Mouse (Mus musculus) MEL (cell line): ENCODE results near the gene Igf2bp2. TPM values are rescaled to one million over a fixed set of nuclear protein-coding genes. Genes with fewer than 3 reads are reported as not detected.

ENCODE experiments used
- DNase-seq: peaks from one replicate; pipeline ENCODE4 v3.0.0; 2011; ENCODE audit warnings: low read depth, low spot score
- H3K27ac ChIP-seq: 2 replicates; pipeline ENCODE4 v1.5.1; 2012; ENCODE audit warnings: low read depth, mild to moderate bottlenecking, control low read depth, low read length, moderate library complexity; ENCODE audit not compliant: control insufficient read depth
- H3K27me3 ChIP-seq, 2 experiments: fragments of 150-350 bp in 1 of 2; sonication (generic) in 1 of 2; 2 replicates each; pipeline ENCODE4 v1.6.1; 2012; ENCODE audit warnings: low read length in 2 of 2, mild to moderate bottlenecking in 2 of 2, improper control_type of control experiment in 1 of 2, moderate library complexity in 1 of 2; ENCODE audit not compliant: insufficient read depth in 2 of 2, control insufficient read depth in 1 of 2
- H3K36me3 ChIP-seq, 2 experiments: 2 replicates each; pipeline ENCODE4 v1.6.1; 2012 to 2014; ENCODE audit warnings: low read length in 2 of 2, improper control_type of control experiment in 1 of 2, inconsistent platforms in 1 of 2, mild to moderate bottlenecking in 1 of 2; ENCODE audit not compliant: insufficient read depth in 2 of 2, control insufficient read depth in 1 of 2
- H3K4me1 ChIP-seq, 2 experiments: fragments of 150-350 bp in 1 of 2; sonication (generic) in 1 of 2; 2 replicates each; pipeline ENCODE4 v1.6.1; 2012; ENCODE audit warnings: low read length in 2 of 2, improper control_type of control experiment in 1 of 2, mild to moderate bottlenecking in 1 of 2; ENCODE audit not compliant: insufficient read depth in 2 of 2, control insufficient read depth in 1 of 2
- H3K4me3 ChIP-seq, 2 experiments: fragments of 150-350 bp in 1 of 2; sonication (generic) in 1 of 2; 2 replicates each; pipeline ENCODE4 v1.5.1; 2012; ENCODE audit warnings: low read depth in 2 of 2, low read length in 2 of 2, mild to moderate bottlenecking in 2 of 2, moderate library complexity in 2 of 2, control low read depth in 1 of 2, improper control_type of control experiment in 1 of 2; ENCODE audit not compliant: control insufficient read depth in 1 of 2, insufficient read depth in 1 of 2
- H3K79me2 ChIP-seq: 2 replicates; pipeline ENCODE4 v1.6.1; 2012; ENCODE audit warnings: mild to moderate bottlenecking, low read length, moderate library complexity; ENCODE audit not compliant: control insufficient read depth, poor library complexity, insufficient read depth
- H3K9ac ChIP-seq: 2 replicates; pipeline ENCODE4 v1.6.1; 2012; ENCODE audit warnings: low read depth, mild to moderate bottlenecking, control low read depth, low read length, moderate library complexity; ENCODE audit not compliant: control insufficient read depth, poor library complexity, severe bottlenecking
- H3K9me3 ChIP-seq: fragments of 150-350 bp; sonication (generic); replicated peaks from 2 replicates; pipeline ENCODE4 v1.6.1; 2012; ENCODE audit warnings: mild to moderate bottlenecking, low read length, improper control_type of control experiment, moderate library complexity; ENCODE audit not compliant: insufficient read depth
- CHD1 ChIP-seq: IDR thresholded peaks from 2 replicates; pipeline ENCODE4 v1.6.1; 2012; ENCODE audit warnings: low read depth, mild to moderate bottlenecking, inconsistent platforms, low read length, improper control_type of control experiment
- CTCF ChIP-seq, 3 experiments: IDR thresholded peaks in 2 of 3; conservative IDR thresholded peaks in 1 of 3; 2 replicates each; pipeline ENCODE4 v1.5.1; 2011 to 2012; ENCODE audit warnings: low read length in 3 of 3, low read depth in 2 of 3, mild to moderate bottlenecking in 2 of 3, improper control_type of control experiment in 1 of 3, inconsistent platforms in 1 of 3, mixed read lengths in 1 of 3, moderate library complexity in 1 of 3; ENCODE audit not compliant: control insufficient read depth in 1 of 3, insufficient read depth in 1 of 3, poor library complexity in 1 of 3, severe bottlenecking in 1 of 3
- GABPA ChIP-seq: IDR thresholded peaks from 2 replicates; pipeline ENCODE4 v1.6.1; 2012; ENCODE audit warnings: low read depth, mild to moderate bottlenecking, inconsistent platforms, low read length, improper control_type of control experiment, moderate library complexity
- GATA1 ChIP-seq: IDR thresholded peaks from 2 replicates; pipeline ENCODE4 v1.6.1; 2011; ENCODE audit warnings: low read depth, low read length, improper control_type of control experiment
- HCFC1 ChIP-seq: IDR thresholded peaks from 2 replicates; pipeline ENCODE4 v1.6.1; 2012; ENCODE audit warnings: low read depth, mild to moderate bottlenecking, inconsistent platforms, low read length, improper control_type of control experiment, moderate library complexity
- KAT2A ChIP-seq: conservative IDR thresholded peaks from 2 replicates; pipeline ENCODE4 v1.6.1; 2012; ENCODE audit warnings: low read depth, low read length, improper control_type of control experiment, inconsistent platforms
- MAFK ChIP-seq: IDR thresholded peaks from 2 replicates; pipeline ENCODE4 v1.6.1; 2011; ENCODE audit warnings: low read depth, mild to moderate bottlenecking, low read length, improper control_type of control experiment, borderline replicate concordance
- MAZ ChIP-seq: IDR thresholded peaks from 2 replicates; pipeline ENCODE4 v1.6.1; 2012; ENCODE audit warnings: low read depth, mild to moderate bottlenecking, inconsistent platforms, low read length, improper control_type of control experiment
- MEF2A ChIP-seq: IDR thresholded peaks from 2 replicates; pipeline ENCODE4 v1.6.1; 2014; ENCODE audit warnings: low read depth, mild to moderate bottlenecking, inconsistent platforms, low read length, improper control_type of control experiment; ENCODE audit not compliant: poor library complexity, insufficient replicate concordance, severe bottlenecking; ENCODE audit errors: extremely low read depth
- MXI1 ChIP-seq: IDR thresholded peaks from 2 replicates; pipeline ENCODE4 v1.6.1; 2011; ENCODE audit warnings: mild to moderate bottlenecking, low read depth, low read length, improper control_type of control experiment
- MYC ChIP-seq: IDR thresholded peaks from 2 replicates; pipeline ENCODE4 v1.6.1; 2011; ENCODE audit warnings: low read depth, mild to moderate bottlenecking, low read length, improper control_type of control experiment, moderate library complexity
- NELFE ChIP-seq: IDR thresholded peaks from 2 replicates; pipeline ENCODE4 v1.6.1; 2011; ENCODE audit warnings: low read depth, low read length, improper control_type of control experiment
- RAD21 ChIP-seq: IDR thresholded peaks from 2 replicates; pipeline ENCODE4 v1.6.1; 2011; ENCODE audit warnings: mild to moderate bottlenecking, low read depth, low read length, improper control_type of control experiment
- SIN3A ChIP-seq: IDR thresholded peaks from 2 replicates; pipeline ENCODE4 v1.6.1; 2012; ENCODE audit warnings: low read length, improper control_type of control experiment, inconsistent platforms
- SMC3 ChIP-seq: IDR thresholded peaks from 2 replicates; pipeline ENCODE4 v1.6.1; 2011; ENCODE audit warnings: low read depth, low read length, improper control_type of control experiment
- TBP ChIP-seq: IDR thresholded peaks from 2 replicates; pipeline ENCODE4 v1.8.0; 2011; ENCODE audit warnings: low read depth, low read length, improper control_type of control experiment
- TCF12 ChIP-seq: IDR thresholded peaks from 2 replicates; pipeline ENCODE4 v1.6.1; 2014; ENCODE audit warnings: low read depth, mild to moderate bottlenecking, inconsistent platforms, low read length, improper control_type of control experiment, moderate library complexity
- USF1 ChIP-seq: IDR thresholded peaks from 2 replicates; pipeline ENCODE4 v1.6.1; 2014; ENCODE audit warnings: low read depth, mild to moderate bottlenecking, inconsistent platforms, low read length, improper control_type of control experiment, moderate library complexity
- USF2 ChIP-seq, 2 experiments: IDR thresholded peaks; 2 replicates each; pipeline ENCODE4 v1.6.1; 2011 to 2012; ENCODE audit warnings: improper control_type of control experiment in 2 of 2, low read length in 2 of 2, borderline replicate concordance in 1 of 2, inconsistent platforms in 1 of 2, low read depth in 1 of 2, mild to moderate bottlenecking in 1 of 2; ENCODE audit not compliant: insufficient read depth in 1 of 2
- ZC3H11A ChIP-seq: IDR thresholded peaks from 2 replicates; pipeline ENCODE4 v1.6.1; 2012; ENCODE audit warnings: low read depth, mild to moderate bottlenecking, inconsistent platforms, low read length, improper control_type of control experiment
- ZKSCAN1 ChIP-seq: IDR thresholded peaks from 2 replicates; pipeline ENCODE4 v1.6.1; 2012; ENCODE audit warnings: low read depth, mild to moderate bottlenecking, inconsistent platforms, low read length, improper control_type of control experiment, moderate library complexity
- ZMIZ1 ChIP-seq: IDR thresholded peaks from 2 replicates; pipeline ENCODE4 v1.6.1; 2012; ENCODE audit warnings: low read depth, mild to moderate bottlenecking, inconsistent platforms, low read length, improper control_type of control experiment, moderate library complexity
- ZNF384 ChIP-seq: IDR thresholded peaks from 2 replicates; pipeline ENCODE4 v1.6.1; 2012; ENCODE audit warnings: low read depth, mild to moderate bottlenecking, inconsistent platforms, low read length, improper control_type of control experiment
- polyA plus RNA-seq, 2 experiments: library from polyadenylated mRNA; stranded (reverse) in 1 of 2; unstranded in 1 of 2; fragments of >175 nt in 1 of 2; fragments of >200 nt in 1 of 2; gene quantifications; 2 replicates each; pipeline versions ENCODE4 v1.2.1 to v1.2.4; 2012; ENCODE audit warnings: low replicate concordance in 2 of 2, low read depth in 1 of 2; ENCODE audit not compliant: insufficient read length in 2 of 2, insufficient read depth in 1 of 2, missing spikeins in 1 of 2
- total RNA-seq: library from RNA; depleted of rRNA; stranded (reverse); fragments of 300-350 nt; gene quantifications from 2 replicates; pipeline ENCODE4 v1.2.3, GENCODE M21; 2012

Igf2bp2 gene
- total and polyA plus RNA-seq, 3 experiments, result 0.23 to 0.86 TPM; not detected in 1

DNA sequence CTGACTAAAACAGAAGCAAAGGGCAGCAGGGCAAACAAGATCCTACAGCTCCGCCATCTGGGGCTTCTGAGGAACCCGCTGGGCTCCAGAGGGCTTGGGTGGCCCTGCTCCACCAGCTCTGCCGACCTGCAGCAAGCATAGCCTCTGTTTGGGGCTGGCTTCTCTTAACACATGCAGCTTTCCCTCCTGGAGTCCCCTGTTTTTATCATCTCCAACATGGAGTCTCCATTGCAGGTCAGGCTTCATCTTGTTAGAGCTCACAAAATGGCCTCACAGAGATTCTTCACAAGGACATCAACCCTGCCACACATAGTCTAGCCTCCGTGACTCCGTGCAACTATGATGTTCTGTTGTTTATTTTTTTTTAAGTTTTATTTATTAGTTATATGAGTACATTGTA is 2.5 kb upstream of the Igf2bp2 start:
- no peaks in the 10 kb centered on the region for H3K36me3 ChIP-seq
- no peak for DNase-seq
- no peaks in the 10 kb centered on the region for H3K9me3 ChIP-seq
- H3K4me3 ChIP-seq, result no peak overlapping the region
- no peak overlapping the region for H3K27ac ChIP-seq
- H3K4me1 ChIP-seq, result no peaks in the 10 kb centered on the region
- TF ChIP-seq ZC3H11A (no peak), HCFC1 (no peak), MYC (no peak), TCF12 (no peak), MEF2A (no peak), NELFE (no peak), GABPA (no peak), SMC3 (no peak), MAZ (no peak), CTCF (IDR thresholded peaks at IDR 0.05 in 2 of 3, conservative IDR thresholded peaks at IDR 0.05 in 1 of 3; ENCODE audit: control insufficient read depth in 1 of 3, insufficient read depth in 1 of 3, low read depth in 2 of 3, low read length in 3 of 3, poor library complexity in 1 of 3, severe bottlenecking in 1 of 3) (no peak), MAFK (no peak), USF1 (no peak), ZNF384 (no peak), MXI1 (no peak), KAT2A (no peak), CHD1 (no peak), RAD21 (no peak), GATA1 (no peak)
- no peaks in the 10 kb centered on the region for H3K79me2 ChIP-seq
- H3K9ac ChIP-seq, result no peak overlapping the region
- H3K27me3 ChIP-seq, result peaks cover 0 to 2% of the 10 kb centered on the region in 2 experiments; a peak in 1 of 4 replicates

DNA sequence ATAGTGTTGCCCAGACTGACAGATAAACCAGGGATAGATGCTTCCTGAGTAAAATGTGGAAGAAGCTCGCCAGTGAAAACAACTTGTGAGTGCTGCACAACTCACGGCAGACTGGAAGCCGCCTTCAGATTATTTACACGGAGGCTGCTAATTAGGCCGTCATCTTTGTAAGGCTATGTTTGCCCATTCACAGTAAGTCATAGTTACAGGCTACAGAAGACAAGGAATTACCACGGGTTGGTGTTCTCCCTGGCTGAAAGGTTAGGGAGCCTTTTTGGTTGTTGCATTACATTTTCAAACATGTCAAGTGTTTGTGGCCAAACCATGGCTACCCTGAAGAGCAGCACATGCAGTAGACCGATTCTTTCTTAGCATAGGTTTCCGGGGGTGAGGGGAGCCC is 1.3 kb upstream of the Igf2bp2 start:
- Histone ChIP-seq H3K9ac (no peak overlapping the region), H3K36me3 (no peaks in the 10 kb centered on the region), H3K9me3 (no peaks in the 10 kb centered on the region), H3K27ac (no peak overlapping the region), H3K27me3 (peaks cover 0 to 2% of the 10 kb centered on the region in 2 experiments; a peak in 1 of 4 replicates), H3K4me1 (no peaks in the 10 kb centered on the region), H3K79me2 (no peaks in the 10 kb centered on the region), H3K4me3 (no peak overlapping the region)
- DNase-seq, result no peak
- no peak for TF ChIP-seq ZKSCAN1
- TF ChIP-seq ZMIZ1, result no peak
- TF ChIP-seq SIN3A, result no peak
- no peak for TF ChIP-seq CHD1
- TF ChIP-seq ZNF384, result no peak
- TF ChIP-seq ZC3H11A, result no peak
- TF ChIP-seq TBP, result no peak
- TF ChIP-seq USF2 (IDR thresholded peaks at IDR 0.05; ENCODE audit: borderline replicate concordance in 1 of 2, insufficient read depth in 1 of 2, low read depth in 1 of 2, low read length in 2 of 2), result no peak
- TF ChIP-seq GABPA, result no peak
- TF ChIP-seq HCFC1, result no peak
- no peak for TF ChIP-seq MAFK
